Mouse (Mus musculus) retina, adult 2 months (tissue): ENCODE measurements around the gene Nkiras1.

Source experiments
- DNase-seq: peaks from one replicate; pipeline ENCODE4 v3.0.0-alpha.2; 2012; ENCODE audit warnings: low read depth, low spot score

Gene Nkiras1

GRCm38 (mm10) chr14:18274526-18274925, 3.6 kb downstream of the Nkiras1 start:
- DNase-seq = no peak

DNA sequence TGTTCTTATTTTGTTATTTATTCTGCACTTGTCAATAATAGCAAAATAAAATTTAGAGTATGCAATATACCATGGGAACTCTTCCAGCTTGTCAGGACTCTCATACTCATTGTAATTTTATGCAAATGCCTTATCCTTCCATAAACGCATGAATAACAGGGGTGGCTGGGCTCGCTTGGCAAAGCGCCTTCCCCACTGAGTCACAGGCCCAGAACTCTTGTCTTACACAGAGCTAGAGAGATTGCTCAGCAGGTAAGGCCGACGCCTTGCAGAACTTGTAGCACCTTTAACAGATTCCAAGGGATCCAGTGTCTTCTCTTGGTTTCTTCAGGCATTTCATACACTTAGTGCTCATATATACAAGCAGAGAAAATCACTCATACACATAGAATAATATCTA, 9.4 kb downstream of the Nkiras1 start:
- DNase-seq = no peak

DNA sequence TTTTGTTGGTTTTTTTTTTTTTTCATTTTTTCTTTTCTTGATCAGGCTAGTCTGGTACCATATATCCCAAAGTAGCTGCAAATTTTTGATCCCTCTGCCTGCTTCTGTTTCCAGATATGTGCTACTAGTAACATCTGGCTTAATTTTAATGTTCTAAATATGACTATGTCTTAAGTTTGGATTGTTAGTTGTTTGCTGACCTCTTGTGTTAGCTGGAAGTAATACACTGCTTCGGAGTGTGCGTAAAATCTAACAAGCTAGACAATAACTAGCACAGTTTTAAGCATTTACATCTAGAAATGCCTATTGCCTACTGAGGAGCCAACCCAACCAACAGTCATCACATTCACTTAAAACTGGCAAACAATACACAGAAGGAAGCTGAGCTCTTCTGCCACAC, 13.6 kb downstream of the Nkiras1 start:
- peak; percentile 33 for DNase-seq

GRCm38 (mm10) chr14:18285476-18285875, 14.5 kb downstream of the Nkiras1 start:
- no peak for DNase-seq

GRCm38 (mm10) chr14:18286441-18286840, 15.5 kb downstream of the Nkiras1 start:
- DNase-seq = no peak

DNA sequence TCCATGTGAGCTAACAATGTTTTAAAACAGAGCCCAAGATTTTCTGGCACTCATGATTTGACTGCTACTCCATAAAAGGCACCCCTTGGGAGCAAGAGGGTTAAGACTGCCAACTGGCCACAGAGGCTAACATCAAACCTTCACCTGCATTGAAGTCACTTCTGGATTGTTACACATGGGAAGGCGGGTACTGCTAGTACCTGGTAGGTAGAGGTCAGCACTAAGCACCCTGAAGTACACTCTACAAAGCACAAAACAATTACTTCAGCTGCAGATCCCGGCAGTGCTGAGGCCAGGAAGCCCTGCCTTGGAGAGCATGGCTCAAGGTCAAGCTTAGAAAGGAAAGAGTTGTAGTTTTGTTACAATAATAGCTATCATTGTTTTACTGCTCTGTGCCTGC, 16.5 kb downstream of the Nkiras1 start:
- DNase-seq = no peak

GRCm38 (mm10) chr14:18292111-18292510, 21.2 kb downstream of the Nkiras1 start:
- no peak for DNase-seq

- DNase-seq = no peak
Observed at GRCm38 (mm10) chr14:18292578-18292977, 21.6 kb downstream of the Nkiras1 start.

- no peak for DNase-seq
Observed at GRCm38 (mm10) chr14:18297441-18297840, 26.5 kb downstream of the Nkiras1 start.

DNA sequence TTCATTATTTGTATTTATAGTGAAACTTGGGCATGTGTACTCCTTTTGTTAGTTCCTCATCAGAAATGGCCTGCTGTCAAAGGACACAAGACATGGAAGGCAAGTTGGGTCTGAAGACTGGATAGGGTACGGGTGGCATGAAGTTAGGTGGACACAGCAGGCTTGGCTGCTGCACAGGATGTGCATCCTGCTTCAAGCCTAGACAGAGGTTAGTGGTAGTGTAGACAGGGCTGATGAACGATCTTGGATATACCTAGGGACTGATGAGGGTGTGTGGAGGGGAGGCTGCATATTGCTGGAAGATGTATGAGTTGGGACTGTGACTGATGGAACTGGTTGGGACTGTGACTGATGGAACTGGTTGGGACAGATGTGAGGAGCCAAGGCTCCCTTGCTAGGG, 27.9 kb downstream of the Nkiras1 start:
- no peak for DNase-seq

DNA sequence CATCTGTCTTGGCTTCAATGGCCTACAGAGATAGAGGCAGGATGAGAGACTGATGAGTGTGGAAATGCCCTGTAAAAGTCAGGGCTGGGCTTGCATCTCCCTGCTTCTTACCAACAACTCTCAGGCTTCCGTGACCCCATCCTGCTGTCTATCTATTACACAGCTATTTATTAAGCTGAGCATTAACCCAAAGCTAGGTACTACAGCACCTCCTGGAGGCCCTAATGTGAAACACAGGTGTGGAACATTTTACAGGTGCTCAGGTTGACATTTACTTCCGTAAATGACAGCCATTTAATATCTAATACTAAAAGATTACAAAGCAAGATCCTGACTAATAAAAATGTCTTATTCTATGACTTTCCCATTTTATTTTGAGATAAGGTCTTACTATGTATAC, 29.7 kb downstream of the Nkiras1 start:
- DNase-seq = no peak

- DNase-seq = no peak
Observed at GRCm38 (mm10) chr14:18301591-18301990, 30.7 kb downstream of the Nkiras1 start.

GRCm38 (mm10) chr14:18302750-18303149, 31.8 kb downstream of the Nkiras1 start:
- no peak for DNase-seq

GRCm38 (mm10) chr14:18303262-18303661, 32.3 kb downstream of the Nkiras1 start:
- no peak for DNase-seq

DNA sequence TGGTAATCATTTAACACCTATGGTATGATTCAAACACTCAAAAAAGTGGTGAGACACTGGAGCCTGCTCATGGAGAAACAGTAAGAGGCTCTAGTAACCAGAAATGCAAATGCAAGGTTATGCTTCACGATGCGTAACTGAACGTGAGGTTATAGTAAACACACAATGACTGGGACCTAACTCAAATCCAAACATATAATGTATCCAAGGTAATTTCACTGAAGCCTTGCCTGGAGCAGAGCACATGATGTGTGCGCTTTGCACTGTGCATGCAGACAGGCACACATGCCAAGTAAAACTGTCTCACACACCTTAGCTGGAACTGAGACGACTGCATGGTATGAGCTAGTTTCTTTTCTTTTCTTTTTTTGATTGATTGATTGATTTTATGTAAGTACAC, 33.2 kb downstream of the Nkiras1 start:
- DNase-seq = no peak

DNA sequence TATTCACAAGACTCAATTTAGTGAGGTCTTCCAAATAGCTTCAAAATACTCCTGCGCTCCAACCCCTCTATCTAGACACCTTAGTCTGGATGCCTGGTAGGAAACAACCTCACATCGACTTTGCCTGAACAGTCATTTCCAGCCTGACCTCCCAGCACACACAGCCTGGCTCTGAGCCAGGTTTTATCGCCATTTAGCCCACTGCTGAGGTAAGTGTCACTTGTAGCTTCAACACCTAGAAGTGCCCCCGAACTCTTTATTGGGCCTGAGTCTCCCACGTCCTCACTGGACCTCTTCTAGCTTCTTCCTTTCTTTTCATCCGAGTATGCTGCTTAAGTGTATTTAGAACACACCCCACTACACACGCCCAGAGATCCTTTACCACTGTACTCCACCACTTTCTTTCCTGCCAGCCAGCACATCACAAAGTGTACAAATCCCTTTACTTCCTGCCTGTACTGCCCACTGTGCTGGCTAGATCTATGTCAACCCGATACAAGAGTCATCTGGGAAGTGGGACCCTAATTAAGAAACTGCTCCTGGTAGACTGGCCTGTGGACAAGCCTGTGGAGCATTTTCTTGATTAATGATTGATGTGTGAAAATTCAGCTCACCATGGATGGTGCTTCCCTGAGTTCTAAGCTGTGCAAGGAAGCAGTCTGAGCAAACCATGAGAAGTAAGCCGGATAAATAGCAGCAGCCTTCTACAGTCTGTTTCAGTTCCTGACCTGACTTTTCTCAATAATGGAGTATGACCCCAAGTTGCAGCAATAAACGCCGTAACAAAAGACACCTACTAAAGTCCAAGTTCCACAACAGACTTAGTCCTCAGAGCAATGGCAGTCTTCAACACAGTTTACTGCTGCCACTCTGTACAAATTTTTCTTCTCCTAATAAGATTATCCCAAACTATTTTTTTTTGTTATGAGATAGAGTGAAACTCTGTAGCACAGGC, 46.8 kb downstream of the Nkiras1 start:
- no peak for DNase-seq

- DNase-seq = no peak
Observed at GRCm38 (mm10) chr14:18326968-18327672, 56.2 kb downstream of the Nkiras1 start.

DNA sequence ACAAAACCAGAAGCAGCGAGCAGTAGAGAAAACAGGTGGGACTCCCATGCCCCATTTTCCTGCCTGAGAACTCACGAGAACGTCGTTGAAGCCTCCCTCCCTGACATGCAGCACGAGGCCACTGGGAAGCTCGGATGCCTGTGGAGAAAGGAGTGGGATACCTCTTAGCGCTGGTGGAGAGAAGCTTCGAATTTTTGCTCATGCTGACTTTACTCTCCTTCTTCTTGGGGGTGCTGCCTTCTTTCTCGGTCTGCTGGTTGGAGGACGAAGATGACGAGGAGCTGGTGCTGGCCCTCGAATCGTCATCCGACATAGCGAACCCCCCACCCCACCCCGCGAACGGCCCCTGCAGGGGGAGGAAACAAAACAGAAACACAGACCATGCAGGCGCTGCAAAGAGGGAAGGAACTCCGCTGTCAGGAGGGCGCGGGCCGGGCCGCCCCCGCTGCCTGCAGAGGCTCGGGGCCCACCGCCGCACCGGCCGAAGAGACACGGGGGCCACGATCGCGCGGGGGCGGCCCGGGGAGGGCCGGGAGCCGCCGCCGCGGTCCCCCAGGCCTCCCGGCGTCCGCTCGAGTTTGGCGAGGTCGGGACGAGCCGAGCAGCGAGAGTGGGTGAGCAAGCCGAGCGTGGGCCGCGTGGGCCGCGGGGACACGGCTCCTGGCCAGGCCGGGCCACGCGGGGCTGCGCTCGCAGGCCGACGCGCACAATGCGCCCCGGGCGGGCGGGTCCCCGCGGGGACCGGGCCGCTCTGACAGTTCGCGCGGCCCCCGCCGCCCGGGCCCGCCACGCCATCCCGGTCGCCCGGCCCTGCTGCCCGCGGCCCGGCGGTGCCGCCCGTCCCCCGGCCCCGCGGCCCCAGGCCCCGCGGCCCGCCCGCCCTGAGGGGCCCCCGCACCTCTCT, 60.1 kb downstream of the Nkiras1 start:
- DNase-seq = no peak

GRCm38 (mm10) chr14:18331693-18332131, 60.8 kb downstream of the Nkiras1 start, which contains the start of gene Ube2e1:
Gene Ube2e1 (minus strand): TSS chr14:18331859.
- DNase-seq = peak; percentile 41
